Comparison of ENCODE assay signal across 14 mouse cellular contexts in the genomic region with DNA sequence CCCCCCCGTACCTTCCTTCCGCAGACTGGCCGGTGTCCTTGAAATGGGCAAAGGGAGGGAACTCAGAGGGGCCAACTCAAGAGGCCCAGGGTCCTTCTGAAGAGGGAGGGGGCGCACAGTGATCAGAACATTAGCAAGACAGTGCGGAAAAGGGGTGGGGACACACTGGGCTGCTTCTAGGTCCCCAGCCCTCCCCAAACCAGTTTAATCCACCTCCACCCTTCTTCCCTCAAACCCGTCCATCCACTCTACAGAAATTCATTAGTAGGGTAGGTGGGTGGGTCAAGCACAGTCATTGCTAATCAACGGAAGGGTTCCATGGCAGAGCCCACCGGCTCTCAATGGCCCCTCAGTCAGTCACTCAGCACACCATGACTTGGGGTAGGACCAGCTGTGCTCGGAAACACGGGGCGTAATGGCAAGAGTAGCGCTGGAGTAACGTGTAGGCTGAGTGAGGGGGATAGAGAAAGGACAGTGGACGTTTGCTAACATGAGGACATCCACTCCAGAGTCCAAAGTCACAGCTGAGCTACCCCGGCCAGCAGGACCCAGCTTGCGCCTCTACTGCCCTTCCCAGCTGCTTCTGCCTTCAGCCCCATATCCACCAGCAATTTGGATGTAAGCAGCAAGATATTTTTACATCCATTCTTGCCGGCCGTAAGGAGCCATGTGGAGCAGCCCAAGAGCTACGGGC. TPM values are rescaled to one million over a fixed set of nuclear protein-coding genes. Genes with fewer than 3 reads are reported as not detected.
A peak's percentile ranks its signal among the peaks of the same experiment; 100 is the strongest.
DNase-seq lines count a peak whose midpoint lies in the region; ATAC-seq and TF ChIP-seq lines count a peak whose summit lies in the region.
"Had no signal": no experiment of that assay in that cellular context is flagged by ENCODE, and none has a peak within 500 bp of the region (broad histone marks: within the 10 kb centered on the region; RNA-seq: fewer than 3 reads in every experiment).

No protein-coding gene starts in this region.

- 58% methylated on average over 17 of the region's 19 CpGs for WGBS in heart, postnatal 0 days
- WGBS in lung, postnatal 0 days: 42% methylated on average over 16 of the region's 19 CpGs
- 34% methylated on average over 16 of the region's 19 CpGs for WGBS in intestine, postnatal 0 days
- WGBS in stomach, postnatal 0 days: 43% methylated on average over 16 of the region's 19 CpGs

- no peaks in the 10 kb centered on the region for H3K36me3 ChIP-seq in heart, postnatal 0 days (replicated peaks; ENCODE audit: control insufficient read depth, insufficient read depth, low read length)
- no peaks in the 10 kb centered on the region for H3K36me3 ChIP-seq in lung, postnatal 0 days (ENCODE audit: insufficient read depth, low read length)
- no peaks in the 10 kb centered on the region for H3K36me3 ChIP-seq in intestine, postnatal 0 days (ENCODE audit: control insufficient read depth, insufficient read depth)
- no peaks in the 10 kb centered on the region for H3K36me3 ChIP-seq in stomach, postnatal 0 days (ENCODE audit: control insufficient read depth, insufficient read depth, low read length)
- H3K36me3 ChIP-seq: hindbrain, embryonic 13.5 days had no signal

- no peaks in the 10 kb centered on the region for H3K9me3 ChIP-seq in heart, postnatal 0 days (replicated peaks; ENCODE audit: control insufficient read depth, low read length)
- H3K9me3 ChIP-seq in lung, postnatal 0 days (ENCODE audit: low read length): no peaks in the 10 kb centered on the region
- no peaks in the 10 kb centered on the region for H3K9me3 ChIP-seq in intestine, postnatal 0 days (ENCODE audit: control insufficient read depth)
- no peaks in the 10 kb centered on the region for H3K9me3 ChIP-seq in stomach, postnatal 0 days (ENCODE audit: control insufficient read depth, low read length)
- H3K9me3 ChIP-seq: hindbrain, embryonic 13.5 days had no signal

- H3K4me1 ChIP-seq in heart, postnatal 0 days (ENCODE audit: control insufficient read depth, insufficient read depth): peaks cover 6% of the 10 kb centered on the region; the same call in 1 of the 2 replicates
- peaks cover 9% of the 10 kb centered on the region; the same call in 1 of the 2 replicates for H3K4me1 ChIP-seq in lung, postnatal 0 days (ENCODE audit: insufficient read depth, low read depth, low read length)
- peaks cover 7% of the 10 kb centered on the region; the same call in 1 of the 2 replicates for H3K4me1 ChIP-seq in intestine, postnatal 0 days (replicated peaks; ENCODE audit: control insufficient read depth, insufficient read depth, low read length)
- H3K4me1 ChIP-seq in stomach, postnatal 0 days (replicated peaks; ENCODE audit: control insufficient read depth, insufficient read depth): peaks cover 6% of the 10 kb centered on the region; the same call in 1 of the 2 replicates

- no peak for TF ChIP-seq CTCF in heart, postnatal 0 days (IDR thresholded peaks at IDR 0.05; ENCODE audit: low read depth)
- no peak for TF ChIP-seq CTCF in lung, postnatal 0 days (IDR thresholded peaks at IDR 0.05)
- no peak for TF ChIP-seq CTCF in intestine, postnatal 0 days (IDR thresholded peaks at IDR 0.05; ENCODE audit: low read depth)
- TF ChIP-seq CTCF in stomach, postnatal 0 days (IDR thresholded peaks at IDR 0.05; ENCODE audit: low read depth): no peak

- TF ChIP-seq EP300 in heart, postnatal 0 days (IDR thresholded peaks at IDR 0.05; ENCODE audit: low read depth): no peak
- no peak for TF ChIP-seq EP300 in lung, postnatal 0 days (IDR thresholded peaks at IDR 0.05)
- no peak for TF ChIP-seq EP300 in stomach, postnatal 0 days (optimal IDR thresholded peaks at IDR 0.05)

- H3K4me3 ChIP-seq in heart, postnatal 0 days (ENCODE audit: low read depth, low read length): peak overlapping the region; percentile 11; the same call in 1 of the 2 replicates
- H3K4me3 ChIP-seq in lung, postnatal 0 days (ENCODE audit: low read depth, low read length): peak overlapping the region; percentile 40
- H3K4me3 ChIP-seq in intestine, postnatal 0 days (ENCODE audit: low read depth, low read length): peak overlapping the region; percentile 54
- H3K4me3 ChIP-seq in stomach, postnatal 0 days (ENCODE audit: low read depth, low read length): peak overlapping the region; percentile 41

- intact Hi-C loops in heart, postnatal 10 days (cut with DNase I): no loop called here

- H3K4me2 ChIP-seq in heart, postnatal 0 days (ENCODE audit: low read depth, low read length): no peak overlapping the region; the same call in 1 of the 2 replicates
- peak overlapping the region; percentile 50 for H3K4me2 ChIP-seq in lung, postnatal 0 days (replicated peaks; ENCODE audit: low read depth, low read length)
- H3K4me2 ChIP-seq in intestine, postnatal 0 days (replicated peaks; ENCODE audit: low read depth): peak overlapping the region; percentile 62
- H3K4me2 ChIP-seq in stomach, postnatal 0 days (replicated peaks; ENCODE audit: low read depth): peak overlapping the region; percentile 47

- ATAC-seq in heart, postnatal 0 days (ENCODE audit: insufficient read depth, low read depth): no peak
- ATAC-seq in lung, postnatal 0 days: no peak
- no peak for ATAC-seq in intestine, postnatal 0 days
- no peak for ATAC-seq in stomach, postnatal 0 days (ENCODE audit: low FRiP score, low TSS enrichment)

- no peak for DNase-seq in heart, postnatal 0 days (ENCODE audit: low spot score)
- no peak for DNase-seq in heart, postnatal 10 days
- DNase-seq in lung, postnatal 0 days (ENCODE audit: low spot score): no peak
- no peak for DNase-seq in lung, postnatal 4 days
- no peak for DNase-seq in stomach, postnatal 0 days (ENCODE audit: low spot score)
- DNase-seq in retina, embryonic 14.5 days (ENCODE audit: low spot score): no peak
- DNase-seq in spleen, postnatal 36 days (ENCODE audit: low spot score in 2 of 2): no peak
- DNase-seq: cerebellum, postnatal 14 days; lung, postnatal 14 days had no signal

- no peak overlapping the region for H3K9ac ChIP-seq in heart, postnatal 0 days (replicated peaks; ENCODE audit: low read depth, low read length)
- H3K9ac ChIP-seq in lung, postnatal 0 days (replicated peaks; ENCODE audit: low read depth): peak overlapping the region; percentile 46
- H3K9ac ChIP-seq in intestine, postnatal 0 days (ENCODE audit: low read depth, low read length): peak overlapping the region; percentile 64
- peak overlapping the region; percentile 59 for H3K9ac ChIP-seq in stomach, postnatal 0 days (ENCODE audit: low read length)
- H3K9ac ChIP-seq: hindbrain, embryonic 13.5 days had no signal

- no peak overlapping the region for H3K27ac ChIP-seq in heart, postnatal 0 days (ENCODE audit: low read depth)
- H3K27ac ChIP-seq in lung, postnatal 0 days (ENCODE audit: low read length): peak overlapping the region; percentile 80
- peak overlapping the region; percentile 83 for H3K27ac ChIP-seq in intestine, postnatal 0 days (ENCODE audit: low read depth, low read length)
- H3K27ac ChIP-seq in stomach, postnatal 0 days (replicated peaks): peak overlapping the region; percentile 81; the same call in 1 of the 2 replicates
- H3K27ac ChIP-seq: hindbrain, embryonic 13.5 days had no signal

- H3K27me3 ChIP-seq in heart, postnatal 0 days (ENCODE audit: control insufficient read depth, insufficient read depth, low read length): peaks cover 16% of the 10 kb centered on the region
- H3K27me3 ChIP-seq in lung, postnatal 0 days (replicated peaks; ENCODE audit: insufficient read depth, low read length): no peaks in the 10 kb centered on the region
- no peaks in the 10 kb centered on the region for H3K27me3 ChIP-seq in intestine, postnatal 0 days (replicated peaks; ENCODE audit: control insufficient read depth, insufficient read depth, low read length)
- H3K27me3 ChIP-seq in stomach, postnatal 0 days (ENCODE audit: control insufficient read depth, insufficient read depth, low read length): no peaks in the 10 kb centered on the region

RNA-seq across cellular contexts. Expression of gene Cldn4, which starts 1.3 kb away (rescaled TPM):
- total RNA-seq in heart, postnatal 0 days (2014; rRNA removed; ENCODE audit: low replicate concordance): 0.12 and 10.2 TPM in 2 replicates
- 0.18 TPM in 1 of 2 replicates, not detected in the other for polyA plus RNA-seq in heart, postnatal 0 days (2015; fragmentation: Nextera tagmentation; extraction: Ambion mirVana)
- total RNA-seq in heart, postnatal 10 days (2021): under 1 TPM in 1 of 2 experiments, not detected in 1; 0.14 TPM
- 28.2 and 29.2 TPM in 2 replicates for polyA plus RNA-seq in lung, postnatal 0 days (2015; fragmentation: Nextera tagmentation; extraction: Ambion mirVana)
- 62.1 and 76.6 TPM in 2 replicates for polyA plus RNA-seq in intestine, postnatal 0 days (2015; fragmentation: Nextera tagmentation; extraction: Ambion mirVana)
- 43.8 and 51.6 TPM in 2 replicates for polyA plus RNA-seq in stomach, postnatal 0 days (2015; fragmentation: Nextera tagmentation; extraction: Ambion mirVana)
- total RNA-seq: gastrocnemius, adult 8-10 months; layer of hippocampus, postnatal 10 days had no signal
- polyA plus RNA-seq: hindbrain, embryonic 13.5 days had no signal

RNA-seq across cellular contexts. Expression of gene Mettl27, which starts 13.2 kb away (rescaled TPM):
- total RNA-seq in heart, postnatal 0 days (2014; rRNA removed; ENCODE audit: low replicate concordance): 4.6 and 9.4 TPM in 2 replicates
- polyA plus RNA-seq in heart, postnatal 0 days (2015; fragmentation: Nextera tagmentation; extraction: Ambion mirVana): 6.4 and 8.3 TPM in 2 replicates
- total RNA-seq in heart, postnatal 10 days (2021): 1 to 10 TPM; 7.0 to 7.4 TPM
- polyA plus RNA-seq in lung, postnatal 0 days (2015; fragmentation: Nextera tagmentation; extraction: Ambion mirVana): 33.7 and 35.5 TPM in 2 replicates
- 30.3 and 31.4 TPM in 2 replicates for polyA plus RNA-seq in intestine, postnatal 0 days (2015; fragmentation: Nextera tagmentation; extraction: Ambion mirVana)
- polyA plus RNA-seq in stomach, postnatal 0 days (2015; fragmentation: Nextera tagmentation; extraction: Ambion mirVana): 9.4 and 10.2 TPM in 2 replicates

RNA-seq across cellular contexts. Expression of gene Cldn13, which starts 30.1 kb away (rescaled TPM):
- total RNA-seq in heart, postnatal 0 days (2014; rRNA removed; ENCODE audit: low replicate concordance): not detected in 2 replicates
- 0.18 and 0.22 TPM in 2 replicates for polyA plus RNA-seq in heart, postnatal 0 days (2015; fragmentation: Nextera tagmentation; extraction: Ambion mirVana)
- not detected for total RNA-seq in heart, postnatal 10 days (2021)
- 1.2 and 1.6 TPM in 2 replicates for polyA plus RNA-seq in lung, postnatal 0 days (2015; fragmentation: Nextera tagmentation; extraction: Ambion mirVana)
- not detected in 2 replicates for polyA plus RNA-seq in intestine, postnatal 0 days (2015; fragmentation: Nextera tagmentation; extraction: Ambion mirVana)
- polyA plus RNA-seq in stomach, postnatal 0 days (2015; fragmentation: Nextera tagmentation; extraction: Ambion mirVana): 0.24 and 0.29 TPM in 2 replicates
- total RNA-seq: gastrocnemius, adult 8-10 months; layer of hippocampus, postnatal 10 days had no signal
- polyA plus RNA-seq: hindbrain, embryonic 13.5 days had no signal

RNA-seq across cellular contexts. Expression of gene Tmem270, which starts 38.9 kb away (rescaled TPM):
- not detected in 2 replicates for total RNA-seq in heart, postnatal 0 days (2014; rRNA removed; ENCODE audit: low replicate concordance)
- polyA plus RNA-seq in heart, postnatal 0 days (2015; fragmentation: Nextera tagmentation; extraction: Ambion mirVana): not detected in 2 replicates
- total RNA-seq in heart, postnatal 10 days (2021): not detected
- polyA plus RNA-seq in lung, postnatal 0 days (2015; fragmentation: Nextera tagmentation; extraction: Ambion mirVana): not detected in 2 replicates
- not detected in 2 replicates for polyA plus RNA-seq in intestine, postnatal 0 days (2015; fragmentation: Nextera tagmentation; extraction: Ambion mirVana)
- polyA plus RNA-seq in stomach, postnatal 0 days (2015; fragmentation: Nextera tagmentation; extraction: Ambion mirVana): not detected in 2 replicates
- total RNA-seq: gastrocnemius, adult 8-10 months; layer of hippocampus, postnatal 10 days had no signal
- polyA plus RNA-seq: hindbrain, embryonic 13.5 days; spleen, adult 2 months had no signal

RNA-seq across cellular contexts. Expression of gene Cldn3, which starts 40.6 kb away (rescaled TPM):
- 3.8 and 15.2 TPM in 2 replicates for total RNA-seq in heart, postnatal 0 days (2014; rRNA removed; ENCODE audit: low replicate concordance)
- polyA plus RNA-seq in heart, postnatal 0 days (2015; fragmentation: Nextera tagmentation; extraction: Ambion mirVana): 1.4 and 4.5 TPM in 2 replicates
- total RNA-seq in heart, postnatal 10 days (2021): under 1 TPM; 0.27 to 0.41 TPM
- 547 and 583 TPM in 2 replicates for polyA plus RNA-seq in lung, postnatal 0 days (2015; fragmentation: Nextera tagmentation; extraction: Ambion mirVana)
- 96.0 and 116 TPM in 2 replicates for polyA plus RNA-seq in intestine, postnatal 0 days (2015; fragmentation: Nextera tagmentation; extraction: Ambion mirVana)
- polyA plus RNA-seq in stomach, postnatal 0 days (2015; fragmentation: Nextera tagmentation; extraction: Ambion mirVana): 15.4 and 16.2 TPM in 2 replicates
- total RNA-seq: gastrocnemius, adult 8-10 months had no signal

Comparison
In these comparisons a context has a peak if more than half of its experiments do, and no peak if none do; other contexts are left out.
1. RNA of gene Cldn4, which starts 1.3 kb away (polyA plus RNA-seq): 62.1 to 76.6 TPM in intestine, postnatal 0 days, 43.8 to 51.6 TPM in stomach, postnatal 0 days and 28.2 to 29.2 TPM in lung, postnatal 0 days; 0.18 TPM in heart, postnatal 0 days; every median in the first group is over 10 times any median in the second.
2. Peak in every context shown above with its lines, with median percentiles within 50 percentile points of each other: H3K4me3 ChIP-seq.